Mouse (Mus musculus) limb, embryonic 10.5 days (tissue): ENCODE results near the gene Ccdc148. TPM values are rescaled to one million over a fixed set of nuclear protein-coding genes. Genes with fewer than 3 reads are reported as not detected.

Source experiments
- DNase-seq: peaks from one replicate; pipeline ENCODE4 v3.0.0-alpha.2; 2017; ENCODE audit warnings: low spot score
- H3K27ac ChIP-seq: fragments of 300-500 bp; sonication (generic); 2 replicates; pipeline ENCODE4 v1.5.1; 2016; ENCODE audit warnings: mild to moderate bottlenecking
- H3K27me3 ChIP-seq: fragments of 300-500 bp; sonication (generic); 2 replicates; pipeline ENCODE4 v1.6.1; 2016; ENCODE audit warnings: low read depth, mild to moderate bottlenecking; ENCODE audit not compliant: poor library complexity, severe bottlenecking
- H3K36me3 ChIP-seq: fragments of 300-500 bp; sonication (generic); 2 replicates; pipeline ENCODE4 v1.6.1; 2016; ENCODE audit warnings: mild to moderate bottlenecking, moderate library complexity
- H3K4me1 ChIP-seq: fragments of 300-500 bp; sonication (generic); 2 replicates; pipeline ENCODE4 v1.6.1; 2016
- H3K4me3 ChIP-seq: fragments of 300-500 bp; sonication (generic); 2 replicates; pipeline ENCODE4 v1.5.1; 2016; ENCODE audit warnings: mild to moderate bottlenecking, moderate library complexity
- H3K9me3 ChIP-seq: fragments of 300-500 bp; sonication (generic); replicated peaks from 2 replicates; pipeline ENCODE4 v1.6.1; 2016; ENCODE audit warnings: mild to moderate bottlenecking
- WGBS: fragments of 180-500 bp; shearing (Covaris S2); methylation state at CpG from one replicate; pipeline ENCODE4 v1.1.7; 2016; 5-methylcytosine and 5-hydroxymethylcytosine counted together
- polyA plus RNA-seq: library from polyadenylated mRNA; unstranded; fragments of >200 nt; fragmentation: Nextera tagmentation; extraction: Ambion mirVana; gene quantifications from 2 replicates; pipeline ENCODE4 v1.2.1, GENCODE M21; 2016

Ccdc148 gene
- polyA plus RNA-seq, 1 experiment from 2014 or later = 0.70 TPM

DNA sequence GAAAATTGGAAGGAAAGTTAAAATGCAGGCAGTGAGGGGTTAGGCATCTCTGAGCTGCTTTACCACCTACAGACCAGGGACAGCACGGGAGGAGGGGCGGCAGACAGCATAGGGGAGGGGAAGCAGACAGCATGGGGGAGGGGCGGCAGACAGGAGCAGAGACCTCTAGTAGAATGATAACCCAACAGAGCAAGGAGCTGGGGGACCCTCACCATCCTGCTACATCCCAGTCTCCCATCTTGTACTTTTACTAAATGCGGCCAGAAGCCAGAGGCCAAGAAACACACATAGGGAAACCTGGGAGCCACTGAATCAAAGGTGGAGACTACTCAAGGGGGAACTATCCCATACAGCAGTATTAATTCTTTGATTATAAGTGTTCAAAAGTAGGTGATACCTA is 242.1 kb downstream of the Ccdc148 start:
- no peaks in the 10 kb centered on the region for H3K27me3 ChIP-seq
- H3K36me3 ChIP-seq = no peaks in the 10 kb centered on the region
- WGBS = 50% methylated on average over 4 of the region's 4 CpGs
- no peak for DNase-seq
- H3K4me3 ChIP-seq = no peak overlapping the region
- H3K9me3 ChIP-seq = no peaks in the 10 kb centered on the region
- no peaks in the 10 kb centered on the region for H3K4me1 ChIP-seq
- H3K27ac ChIP-seq = no peak overlapping the region

DNA sequence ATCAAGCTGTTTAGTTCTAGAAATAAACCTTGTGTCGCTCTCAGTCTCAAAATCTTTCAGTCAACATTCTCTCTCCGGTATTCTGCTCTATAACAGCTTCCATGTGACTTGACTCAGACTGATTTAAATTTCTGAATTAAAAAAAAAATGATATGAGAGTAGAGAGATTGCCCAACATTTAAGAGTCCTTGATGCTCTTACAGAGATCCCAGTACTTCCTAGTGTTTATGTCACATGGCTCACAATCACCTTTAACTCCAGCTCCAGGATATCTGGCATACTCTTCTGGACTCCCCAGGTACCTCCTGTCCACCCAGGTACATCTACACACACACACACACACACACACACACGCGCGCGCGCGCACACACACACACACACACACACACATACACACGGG is 248.1 kb downstream of the Ccdc148 start:
- Histone ChIP-seq H3K27me3 (no peaks in the 10 kb centered on the region), H3K27ac (no peak overlapping the region), H3K9me3 (no peaks in the 10 kb centered on the region), H3K4me1 (no peaks in the 10 kb centered on the region), H3K36me3 (no peaks in the 10 kb centered on the region), H3K4me3 (no peak overlapping the region)
- no peak for DNase-seq
- WGBS = 96% methylated on average over 9 of the region's 9 CpGs

GRCm38 (mm10) chr2:58906814-58907516 is 253.5 kb downstream of the Ccdc148 start:
- Histone ChIP-seq H3K27me3 (no peaks in the 10 kb centered on the region), H3K9me3 (no peaks in the 10 kb centered on the region), H3K27ac (no peak overlapping the region), H3K4me1 (peaks cover 5% of the 10 kb centered on the region; the same call in 1 of the 2 replicates), H3K4me3 (no peak overlapping the region), H3K36me3 (no peaks in the 10 kb centered on the region)
- 64% methylated on average over 14 of the region's 14 CpGs for WGBS
- DNase-seq = no peak

DNA sequence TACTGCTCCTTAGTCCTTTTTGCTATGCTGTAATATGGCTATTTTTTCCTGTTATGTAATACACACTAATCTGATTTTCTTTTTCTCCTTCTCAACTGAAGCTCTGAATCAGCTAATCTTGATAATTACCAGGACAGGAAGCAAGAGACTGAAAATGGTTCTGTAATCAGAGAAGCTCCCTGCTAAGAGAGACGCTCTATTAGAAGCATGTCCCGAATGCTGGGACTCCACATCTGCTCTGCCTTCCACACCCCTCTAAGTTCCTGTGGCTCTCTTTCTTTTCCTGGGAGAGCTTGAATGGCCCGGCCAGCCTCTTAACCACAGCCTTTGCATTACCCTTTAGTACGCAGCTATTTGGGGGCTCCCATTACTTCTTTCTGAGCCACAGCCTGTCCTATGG is 255.4 kb downstream of the Ccdc148 start:
- Histone ChIP-seq H3K4me3 (no peak overlapping the region), H3K27ac (no peak overlapping the region), H3K9me3 (no peaks in the 10 kb centered on the region), H3K27me3 (no peaks in the 10 kb centered on the region), H3K4me1 (peaks cover 5% of the 10 kb centered on the region; the same call in 1 of the 2 replicates), H3K36me3 (no peaks in the 10 kb centered on the region)
- WGBS = 68% methylated on average over 4 of the region's 4 CpGs
- no peak for DNase-seq

- WGBS = 60% methylated on average over 3 of the region's 3 CpGs
These were observed 280.6 kb downstream of the Ccdc148 start for GRCm38 (mm10) chr2:58879876-58880275.

GRCm38 (mm10) chr2:58859134-58859533 is 301.3 kb downstream of the Ccdc148 start, which contains the start of gene Gm11099:
Gm11099 (plus strand) TSS chr2:58859434.
- DNase-seq = no peak
- 92% methylated on average over 5 of the region's 5 CpGs for WGBS
- no peaks in the 10 kb centered on the region for H3K36me3 ChIP-seq
- no peaks in the 10 kb centered on the region for H3K4me1 ChIP-seq
- no peaks in the 10 kb centered on the region for H3K9me3 ChIP-seq
- no peak within 1 kb of the TSS for H3K27ac ChIP-seq
- no peaks in the 10 kb centered on the region for H3K27me3 ChIP-seq
- H3K4me3 ChIP-seq = no peak within 1 kb of the TSS

More at GRCm38 (mm10) chr2:58879876-58880275, 280.6 kb downstream of the Ccdc148 start:
- Histone ChIP-seq H3K27me3 (no peaks in the 10 kb centered on the region), H3K27ac (no peak overlapping the region), H3K4me3 (no peak overlapping the region), H3K4me1 (no peaks in the 10 kb centered on the region), H3K36me3 (no peaks in the 10 kb centered on the region), H3K9me3 (no peaks in the 10 kb centered on the region)
- no peak for DNase-seq

DNA sequence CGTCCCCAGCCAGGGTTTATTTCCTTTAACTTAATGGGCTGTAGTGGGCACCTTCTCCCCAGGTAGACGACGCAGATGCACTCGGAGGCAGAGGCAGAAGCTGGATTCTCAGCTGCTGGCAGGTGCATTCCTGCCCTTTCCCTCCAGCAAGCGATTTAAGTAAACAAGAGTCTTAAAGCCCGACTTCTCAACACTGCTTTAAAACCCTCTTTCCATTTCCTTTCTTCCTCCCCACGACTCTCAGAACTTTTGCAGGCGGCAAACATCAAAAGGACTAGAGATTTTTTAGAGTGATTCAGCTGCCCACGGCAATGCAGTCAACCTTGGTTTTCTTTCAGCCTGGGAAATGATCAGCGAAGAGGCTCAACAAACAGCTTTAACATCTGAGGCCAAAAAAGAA is 316.0 kb downstream of the Ccdc148 start:
- DNase-seq = no peak
- Histone ChIP-seq H3K27ac (no peak overlapping the region), H3K4me3 (no peak overlapping the region), H3K4me1 (0 out of 2 replicates have a peak, but pooled peaks cover 2% of the 10 kb centered on the region), H3K9me3 (no peaks in the 10 kb centered on the region), H3K27me3 (no peaks in the 10 kb centered on the region), H3K36me3 (no peaks in the 10 kb centered on the region)
- WGBS = 28% methylated on average over 10 of the region's 10 CpGs

DNA sequence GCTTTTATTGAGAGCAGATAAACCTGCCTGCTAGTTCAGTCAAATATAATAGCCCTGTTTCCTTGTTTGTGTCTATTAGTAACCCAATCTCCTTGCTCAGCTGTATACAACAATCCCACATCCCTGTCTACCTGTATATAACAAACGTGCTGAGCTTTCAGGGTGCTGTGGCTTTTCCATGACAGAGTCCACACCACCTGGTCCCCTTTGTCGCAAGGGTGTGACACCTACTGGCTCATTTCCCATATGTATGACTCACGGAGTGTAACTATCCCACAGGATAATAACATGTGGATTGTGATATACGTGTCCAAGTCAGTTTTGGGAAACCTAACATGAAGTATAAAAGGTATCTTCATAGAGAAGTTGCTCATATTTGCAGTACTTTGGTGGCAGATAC is 318.0 kb downstream of the Ccdc148 start:
- DNase-seq = no peak
- WGBS = 92% methylated on average over 4 of the region's 4 CpGs
- Histone ChIP-seq H3K4me1 (0 out of 2 replicates have a peak, but pooled peaks cover 2% of the 10 kb centered on the region), H3K9me3 (no peaks in the 10 kb centered on the region), H3K27me3 (no peaks in the 10 kb centered on the region), H3K36me3 (no peaks in the 10 kb centered on the region), H3K4me3 (no peak overlapping the region), H3K27ac (no peak overlapping the region)

DNA sequence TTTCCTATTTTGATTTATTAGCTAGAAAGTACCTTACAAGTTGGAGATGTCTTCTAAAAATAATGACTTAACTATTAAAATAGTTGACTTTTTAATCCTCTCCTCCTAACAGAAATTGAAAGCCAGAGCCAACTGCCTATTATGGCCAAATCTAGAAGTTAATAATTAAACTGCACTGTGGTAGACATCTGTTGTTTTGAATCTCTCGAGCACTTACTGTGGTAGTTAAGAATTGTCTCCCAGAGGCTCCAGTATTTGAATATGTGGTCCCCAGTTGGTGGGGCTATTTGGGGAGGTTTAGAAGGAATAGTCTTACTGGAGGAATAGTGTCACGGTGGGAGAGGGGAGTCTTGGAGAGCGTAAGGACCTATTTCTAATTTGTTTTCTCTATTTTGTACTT is 319.5 kb downstream of the Ccdc148 start:
- Histone ChIP-seq H3K36me3 (no peaks in the 10 kb centered on the region), H3K4me1 (0 out of 2 replicates have a peak, but pooled peaks cover 2% of the 10 kb centered on the region), H3K27me3 (no peaks in the 10 kb centered on the region), H3K9me3 (no peaks in the 10 kb centered on the region), H3K4me3 (no peak overlapping the region), H3K27ac (no peak overlapping the region)
- 95% methylated on average over 3 of the region's 3 CpGs for WGBS
- no peak for DNase-seq

DNA sequence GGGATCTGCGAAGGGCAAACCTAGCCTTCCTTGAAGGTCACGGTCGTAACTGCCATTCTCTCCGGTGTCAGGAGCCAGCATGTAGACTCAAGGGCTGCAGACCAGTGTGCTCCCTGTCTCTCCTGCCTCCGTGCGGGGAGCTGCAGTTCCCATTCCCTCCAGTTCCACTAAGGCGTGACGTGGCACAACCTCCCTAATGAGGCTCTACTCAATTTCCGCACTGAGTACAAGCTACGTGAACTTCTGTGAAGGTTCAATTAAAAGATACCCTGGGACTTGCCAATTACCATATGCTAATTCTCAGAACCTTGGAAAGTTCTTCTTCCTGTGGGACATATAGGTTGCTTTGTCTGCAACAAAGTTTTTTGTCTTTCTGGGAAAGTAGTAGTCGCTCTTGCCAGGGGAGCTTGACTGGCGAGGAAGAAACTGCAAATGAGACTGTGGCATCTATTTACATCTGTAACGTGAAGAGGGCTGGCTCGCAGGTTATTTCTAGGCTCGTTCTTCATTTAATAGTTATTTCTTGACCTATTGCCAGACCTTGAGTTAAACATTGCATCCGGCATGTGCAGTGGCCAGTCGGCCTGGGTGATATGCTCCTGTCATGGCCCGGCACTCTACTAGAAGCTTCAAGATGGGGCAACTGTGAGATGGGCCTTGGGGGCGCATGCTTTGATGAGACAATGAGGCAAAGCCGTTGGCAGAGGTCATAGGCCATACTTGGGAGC is 328.1 kb downstream of the Ccdc148 start:
- Histone ChIP-seq H3K9me3 (no peaks in the 10 kb centered on the region), H3K4me1 (no peaks in the 10 kb centered on the region), H3K27me3 (no peaks in the 10 kb centered on the region), H3K36me3 (no peaks in the 10 kb centered on the region), H3K27ac (no peak overlapping the region), H3K4me3 (no peak overlapping the region)
- 93% methylated on average over 20 of the region's 20 CpGs for WGBS
- no peak for DNase-seq

DNA sequence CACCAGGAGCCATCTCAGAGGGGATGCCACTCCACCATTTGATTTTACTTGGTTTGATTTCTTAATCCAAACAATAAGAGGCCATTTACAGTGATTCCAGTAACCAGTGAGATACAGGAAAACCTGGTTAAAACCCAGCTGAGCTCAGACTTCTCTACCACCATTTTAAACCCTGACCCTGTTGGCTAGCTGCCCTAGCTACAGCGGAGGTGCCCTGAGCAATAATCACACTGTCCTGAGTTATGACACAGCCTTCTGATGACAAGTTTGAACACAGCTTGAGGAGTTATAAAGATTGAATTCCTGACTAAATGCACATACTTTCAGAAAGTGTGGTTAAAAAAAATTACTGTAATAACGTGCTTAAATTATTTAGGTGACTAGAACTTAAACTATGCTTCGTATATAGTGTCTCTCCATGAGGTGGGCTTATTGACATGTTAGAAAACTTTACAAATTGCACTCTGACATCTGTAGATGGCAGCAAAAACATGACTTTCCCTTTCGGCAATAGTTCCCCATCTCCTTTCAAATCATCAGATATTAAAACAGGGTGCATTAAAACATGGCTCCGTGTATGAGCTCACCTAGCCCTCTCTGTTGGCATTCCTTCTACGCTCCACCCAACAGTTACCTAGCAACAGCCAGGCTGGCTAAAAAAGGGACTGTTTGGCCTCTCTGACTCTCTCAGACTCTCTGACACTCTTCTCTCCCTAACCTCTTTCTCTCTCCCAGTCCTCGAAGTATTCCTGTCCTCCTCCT is 330.3 kb downstream of the Ccdc148 start:
- Histone ChIP-seq H3K36me3 (no peaks in the 10 kb centered on the region), H3K27ac (no peak overlapping the region), H3K4me1 (no peaks in the 10 kb centered on the region), H3K4me3 (no peak overlapping the region), H3K9me3 (no peaks in the 10 kb centered on the region), H3K27me3 (no peaks in the 10 kb centered on the region)
- 83% methylated on average over 7 of the region's 7 CpGs for WGBS
- no peak for DNase-seq

- WGBS = 83% methylated on average over 3 of the region's 3 CpGs
- no peak for DNase-seq
- H3K27me3 ChIP-seq = no peaks in the 10 kb centered on the region
These were observed 331.4 kb downstream of the Ccdc148 start for GRCm38 (mm10) chr2:58828910-58829600.

More at GRCm38 (mm10) chr2:58828910-58829600, 331.4 kb downstream of the Ccdc148 start:
- Histone ChIP-seq H3K9me3 (no peaks in the 10 kb centered on the region), H3K36me3 (no peaks in the 10 kb centered on the region), H3K4me1 (no peaks in the 10 kb centered on the region), H3K27ac (no peak overlapping the region), H3K4me3 (no peak overlapping the region)
